In the genomic region with DNA sequence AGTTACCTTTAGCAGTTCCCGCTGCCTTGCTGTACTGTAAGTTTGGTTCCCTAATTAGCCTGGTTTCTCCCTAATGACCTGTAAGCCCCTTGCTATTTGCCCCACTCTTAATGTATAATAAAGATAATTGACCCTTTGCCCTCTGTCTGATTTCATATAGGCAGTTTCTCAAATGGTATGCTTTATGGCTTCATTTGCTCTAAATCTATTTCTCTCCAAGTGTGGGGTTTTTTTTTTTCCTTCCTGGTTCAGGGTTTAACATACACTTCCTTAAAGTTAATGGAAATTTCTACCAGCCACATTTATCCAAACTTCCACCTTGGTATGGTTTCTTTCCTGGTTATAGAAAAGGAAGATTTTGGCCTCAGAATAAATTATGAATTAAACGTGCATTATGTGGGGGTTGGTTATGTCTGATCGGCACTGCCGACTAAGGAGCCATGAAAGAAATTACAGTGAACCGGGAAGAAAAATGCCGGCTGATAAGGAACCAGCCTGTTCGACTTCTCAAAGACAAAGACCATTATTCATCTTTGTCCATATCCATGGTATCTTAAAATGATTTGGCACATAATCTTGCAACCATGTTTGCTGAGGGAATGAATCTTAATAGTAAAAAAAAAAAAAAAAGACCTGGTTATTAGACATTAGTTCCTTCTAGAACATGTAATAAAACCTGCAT, we compare ENCODE assay signal across 13 mouse cellular contexts.
DNase-seq lines count a peak whose midpoint lies in the region; ATAC-seq and TF ChIP-seq lines count a peak whose summit lies in the region.
"Had no signal": no experiment of that assay in that cellular context is flagged by ENCODE, and none has a peak within 500 bp of the region (broad histone marks: within the 10 kb centered on the region; RNA-seq: fewer than 3 reads in every experiment).

No protein-coding gene starts in this region.

- no peaks in the 10 kb centered on the region for H3K9me3 ChIP-seq in heart, embryonic 11.5 days (replicated peaks; ENCODE audit: control insufficient read depth, low read length)
- H3K9me3 ChIP-seq in intestine, embryonic 16.5 days (ENCODE audit: control insufficient read depth, low read length): no peaks in the 10 kb centered on the region
- H3K9me3 ChIP-seq: midbrain, embryonic 13.5 days had no signal

- no peak for DNase-seq in heart, adult 9 months (ENCODE audit: low spot score in 2 of 2)
- DNase-seq in layer of hippocampus, adult 2 months (ENCODE audit: low spot score in 2 of 2): no peak
- DNase-seq in layer of hippocampus, adult 11-12 months (ENCODE audit: low spot score): no peak
- no peak for DNase-seq in B cell, adult 2 months
- DNase-seq: adrenal gland, adult 2 months; cerebellum, adult 9-10 months; kidney, adult 2 months; kidney, postnatal 36 days had no signal

- H3K4me2 ChIP-seq in heart, embryonic 11.5 days: no peak overlapping the region
- no peak overlapping the region for H3K4me2 ChIP-seq in intestine, embryonic 16.5 days (ENCODE audit: low read depth, low read length)
- H3K4me2 ChIP-seq: midbrain, embryonic 13.5 days had no signal

- H3K9ac ChIP-seq in heart, embryonic 11.5 days (ENCODE audit: low read depth, low read length): no peak overlapping the region
- no peak overlapping the region for H3K9ac ChIP-seq in intestine, embryonic 16.5 days (ENCODE audit: low read depth, low read length)
- H3K9ac ChIP-seq: midbrain, embryonic 13.5 days had no signal

- no peaks in the 10 kb centered on the region for H3K36me3 ChIP-seq in heart, embryonic 11.5 days (ENCODE audit: control insufficient read depth, insufficient read depth, low read length)
- no peaks in the 10 kb centered on the region for H3K36me3 ChIP-seq in intestine, embryonic 16.5 days (ENCODE audit: control insufficient read depth, insufficient read depth, low read length)
- H3K36me3 ChIP-seq: midbrain, embryonic 13.5 days had no signal

- TF ChIP-seq POLR2A in bone marrow macrophage, adult 2 months (IDR thresholded peaks at IDR 0.05; ENCODE audit: borderline replicate concordance, low read depth, low read length): no peak

- WGBS in heart, embryonic 11.5 days (ENCODE audit: insufficient replicate concordance): 51% methylated on average over 7 of the region's 7 CpGs
- 49% methylated on average over 7 of the region's 7 CpGs for WGBS in intestine, embryonic 16.5 days

- no peak overlapping the region for H3K4me3 ChIP-seq in heart, embryonic 11.5 days (ENCODE audit: low read depth, low read length)
- H3K4me3 ChIP-seq in layer of hippocampus, adult 2 months: no peak overlapping the region
- no peak overlapping the region for H3K4me3 ChIP-seq in bone marrow macrophage, adult 2 months (ENCODE audit: insufficient read depth, low read length)
- no peak overlapping the region for H3K4me3 ChIP-seq in intestine, embryonic 16.5 days (ENCODE audit: low read length)
- H3K4me3 ChIP-seq: midbrain, embryonic 13.5 days; myocyte had no signal

- no peaks in the 10 kb centered on the region for H3K27me3 ChIP-seq in heart, embryonic 11.5 days (ENCODE audit: control insufficient read depth, insufficient read depth, low read length)
- H3K27me3 ChIP-seq in intestine, embryonic 16.5 days (replicated peaks; ENCODE audit: control insufficient read depth, insufficient read depth, low read length): no peaks in the 10 kb centered on the region
- H3K27me3 ChIP-seq: midbrain, embryonic 13.5 days had no signal

- no peak for TF ChIP-seq CTCF in layer of hippocampus, adult 2 months (conservative IDR thresholded peaks at IDR 0.05)
- TF ChIP-seq CTCF in bone marrow macrophage, adult 2 months (IDR thresholded peaks at IDR 0.05; ENCODE audit: low read depth, low read length): no peak

- H3K27ac ChIP-seq in heart, embryonic 11.5 days (ENCODE audit: low read depth, low read length): peak overlapping the region; percentile 62; the same call in 1 of the 2 replicates
- peak overlapping the region; percentile 8; the same call in 1 of the 2 replicates for H3K27ac ChIP-seq in layer of hippocampus, adult 2 months
- H3K27ac ChIP-seq in bone marrow macrophage, adult 2 months (ENCODE audit: insufficient read depth, low read depth, low read length): peak overlapping the region; percentile 72
- H3K27ac ChIP-seq in intestine, embryonic 16.5 days (ENCODE audit: low read length): peak overlapping the region; percentile 75

- no peak for ATAC-seq in heart, embryonic 11.5 days (replicated peaks; ENCODE audit: insufficient number of reproducible peaks, low FRiP score, low TSS enrichment)
- ATAC-seq in intestine, embryonic 16.5 days: peak; percentile 50
- ATAC-seq: midbrain, embryonic 13.5 days had no signal

- peaks cover 55% of the 10 kb centered on the region for H3K4me1 ChIP-seq in heart, embryonic 11.5 days (ENCODE audit: control insufficient read depth, insufficient read depth, low read length)
- H3K4me1 ChIP-seq in bone marrow macrophage, adult 2 months (ENCODE audit: control insufficient read depth, insufficient read depth, low read length): peaks cover 40% of the 10 kb centered on the region
- H3K4me1 ChIP-seq in intestine, embryonic 16.5 days (ENCODE audit: control insufficient read depth, insufficient read depth, low read length): peaks cover 23% of the 10 kb centered on the region

Comparison
In these comparisons a context has a peak if more than half of its experiments do, and no peak if none do; other contexts are left out.
1. H3K27ac ChIP-seq: peak in every context shown above with its lines; median percentile 75 in intestine, embryonic 16.5 days; 72 in bone marrow macrophage, adult 2 months; 62 in heart, embryonic 11.5 days; 8 in layer of hippocampus, adult 2 months.